Mouse (Mus musculus): ENCODE results near the gene Dnajc15. TPM values are rescaled to one million over a fixed set of nuclear protein-coding genes. Genes with fewer than 3 reads are reported as not detected.

Dnajc15 gene
- polyA plus RNA-seq, 1 experiment from 2014 or later: 77.7 TPM

DNA sequence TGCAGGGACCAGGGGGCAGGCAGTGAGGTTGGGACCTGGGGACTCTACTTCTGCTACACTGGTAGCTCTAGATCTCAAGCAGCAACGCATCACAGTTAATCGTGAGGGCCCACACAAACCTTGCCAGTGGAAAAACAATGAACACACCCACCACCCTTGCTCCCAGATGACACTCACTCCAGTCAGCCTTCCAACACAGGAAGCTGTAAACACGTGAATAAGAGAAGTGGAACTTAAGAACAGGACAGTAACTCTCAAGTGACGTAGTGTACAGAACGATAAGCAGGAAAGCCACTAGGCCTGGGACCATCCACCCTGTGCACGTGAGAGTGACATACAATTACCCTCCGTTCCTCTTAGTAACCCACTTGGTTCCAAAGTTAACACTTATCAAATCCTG, 25.1 kb downstream of the Dnajc15 start:
- H3K4me3 ChIP-seq: no peak overlapping the region
- no peak overlapping the region for H3K4me2 ChIP-seq (replicated peaks)
- H3K27me3 ChIP-seq: no peaks in the 10 kb centered on the region
- no peak for ATAC-seq (ENCODE audit: low FRiP score, low read depth)
- WGBS: 88% methylated on average over 7 of the region's 7 CpGs
- H3K9me3 ChIP-seq: no peaks in the 10 kb centered on the region
- H3K9ac ChIP-seq (replicated peaks): no peak overlapping the region
- no peaks in the 10 kb centered on the region for H3K4me1 ChIP-seq
- 0 out of 2 replicates have a peak, but pooled peaks cover 6% of the 10 kb centered on the region for H3K36me3 ChIP-seq
- H3K27ac ChIP-seq (replicated peaks): no peak overlapping the region

DNA sequence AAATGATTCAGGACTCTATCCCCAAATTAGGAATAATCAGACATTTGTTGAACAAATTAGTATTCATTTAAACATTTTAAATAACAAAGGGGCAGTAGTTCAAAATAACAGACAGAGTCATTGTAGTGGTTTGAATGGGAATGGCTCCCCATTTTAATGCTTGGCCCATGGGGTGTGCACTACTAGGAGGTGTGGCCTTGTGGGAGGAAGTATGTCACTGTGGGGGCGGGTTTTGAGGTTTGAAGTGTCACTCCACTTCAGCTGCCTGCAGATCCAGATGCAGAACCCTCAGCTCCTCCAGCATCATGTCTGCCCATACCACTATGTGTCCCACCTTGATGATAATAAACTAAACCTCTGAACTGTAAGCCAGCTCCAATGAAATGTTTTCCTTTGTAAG, 26.6 kb downstream of the Dnajc15 start:
- Histone ChIP-seq H3K36me3 (0 out of 2 replicates have a peak, but pooled peaks cover 6% of the 10 kb centered on the region), H3K9me3 (no peaks in the 10 kb centered on the region), H3K4me2 (replicated peaks) (no peak overlapping the region), H3K27ac (replicated peaks) (no peak overlapping the region), H3K9ac (replicated peaks) (no peak overlapping the region), H3K27me3 (no peaks in the 10 kb centered on the region), H3K4me1 (no peaks in the 10 kb centered on the region), H3K4me3 (no peak overlapping the region)
- ATAC-seq (ENCODE audit: low FRiP score, low read depth): no peak
- 92% methylated on average over 1 of the region's 1 CpGs for WGBS

DNA sequence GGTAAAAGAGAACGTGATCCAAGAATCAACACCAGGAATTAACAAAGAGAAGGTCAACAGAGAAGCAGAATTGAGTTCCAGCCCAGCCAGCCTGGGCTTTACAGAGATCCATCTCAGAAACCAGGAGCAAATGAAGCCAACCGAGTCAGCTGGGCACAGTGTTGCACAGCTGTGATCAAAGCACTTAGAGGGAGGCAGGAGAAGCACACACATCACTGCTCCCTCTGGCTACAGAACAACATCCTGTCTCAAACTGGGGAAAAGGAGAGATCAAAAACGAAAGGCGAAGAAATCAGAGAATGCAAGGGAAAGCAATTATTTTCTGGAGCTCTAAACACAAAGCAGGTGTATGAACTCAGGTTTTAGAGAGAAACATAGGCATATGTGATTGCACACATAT, 28.7 kb downstream of the Dnajc15 start:
- no peak overlapping the region for H3K4me2 ChIP-seq (replicated peaks)
- no peaks in the 10 kb centered on the region for H3K4me1 ChIP-seq
- 74% methylated on average over 4 of the region's 4 CpGs for WGBS
- no peak overlapping the region for H3K9ac ChIP-seq (replicated peaks)
- no peak for ATAC-seq (ENCODE audit: low FRiP score, low read depth)
- no peaks in the 10 kb centered on the region for H3K27me3 ChIP-seq
- no peaks in the 10 kb centered on the region for H3K9me3 ChIP-seq
- no peak overlapping the region for H3K4me3 ChIP-seq
- no peaks in the 10 kb centered on the region for H3K36me3 ChIP-seq
- H3K27ac ChIP-seq (replicated peaks): no peak overlapping the region

- Histone ChIP-seq H3K27me3 (no peaks in the 10 kb centered on the region), H3K36me3 (no peaks in the 10 kb centered on the region), H3K4me3 (no peak overlapping the region), H3K4me1 (no peaks in the 10 kb centered on the region), H3K4me2 (replicated peaks) (no peak overlapping the region), H3K27ac (replicated peaks) (no peak overlapping the region), H3K9me3 (no peaks in the 10 kb centered on the region), H3K9ac (replicated peaks) (no peak overlapping the region)
- no peak for ATAC-seq (ENCODE audit: low FRiP score, low read depth)
- WGBS: 84% methylated on average over 1 of the region's 1 CpGs
These were observed 29.4 kb downstream of the Dnajc15 start for GRCm38 (mm10) chr14:77845479-77845878.

DNA sequence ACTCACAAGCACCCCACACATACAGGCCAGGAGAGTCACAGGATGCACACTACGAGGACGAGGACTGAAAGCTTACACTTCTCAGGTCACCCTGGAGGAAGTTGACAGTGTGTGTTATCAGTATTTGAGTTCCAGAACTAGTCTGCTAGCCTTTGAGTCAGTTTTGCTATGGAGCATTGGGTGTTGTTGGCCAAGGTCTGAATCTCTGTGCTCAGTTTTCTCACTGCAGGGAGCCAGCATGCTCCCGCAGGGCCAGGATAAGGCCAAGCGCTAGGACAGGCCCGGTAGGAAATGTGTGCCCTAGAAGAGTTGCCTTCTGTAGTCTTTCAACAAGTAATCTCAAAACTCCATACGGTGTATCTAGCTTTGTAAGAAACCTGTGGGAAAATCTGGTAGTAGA, 34.4 kb downstream of the Dnajc15 start:
- no peaks in the 10 kb centered on the region for H3K9me3 ChIP-seq
- no peak overlapping the region for H3K9ac ChIP-seq (replicated peaks)
- no peaks in the 10 kb centered on the region for H3K4me1 ChIP-seq
- ATAC-seq (ENCODE audit: low FRiP score, low read depth): no peak
- no peak overlapping the region for H3K4me3 ChIP-seq
- 83% methylated on average over 6 of the region's 6 CpGs for WGBS
- no peaks in the 10 kb centered on the region for H3K27me3 ChIP-seq
- H3K27ac ChIP-seq (replicated peaks): no peak overlapping the region
- no peak overlapping the region for H3K4me2 ChIP-seq (replicated peaks)
- H3K36me3 ChIP-seq: no peaks in the 10 kb centered on the region

- WGBS: 94% methylated on average over 2 of the region's 2 CpGs
- Histone ChIP-seq H3K36me3 (no peaks in the 10 kb centered on the region), H3K4me3 (no peak overlapping the region), H3K4me2 (replicated peaks) (no peak overlapping the region), H3K9me3 (no peaks in the 10 kb centered on the region), H3K4me1 (no peaks in the 10 kb centered on the region), H3K27me3 (no peaks in the 10 kb centered on the region), H3K27ac (replicated peaks) (no peak overlapping the region), H3K9ac (replicated peaks) (no peak overlapping the region)
- ATAC-seq (ENCODE audit: low FRiP score, low read depth): no peak
These were observed 34.8 kb downstream of the Dnajc15 start for GRCm38 (mm10) chr14:77840078-77840477.

DNA sequence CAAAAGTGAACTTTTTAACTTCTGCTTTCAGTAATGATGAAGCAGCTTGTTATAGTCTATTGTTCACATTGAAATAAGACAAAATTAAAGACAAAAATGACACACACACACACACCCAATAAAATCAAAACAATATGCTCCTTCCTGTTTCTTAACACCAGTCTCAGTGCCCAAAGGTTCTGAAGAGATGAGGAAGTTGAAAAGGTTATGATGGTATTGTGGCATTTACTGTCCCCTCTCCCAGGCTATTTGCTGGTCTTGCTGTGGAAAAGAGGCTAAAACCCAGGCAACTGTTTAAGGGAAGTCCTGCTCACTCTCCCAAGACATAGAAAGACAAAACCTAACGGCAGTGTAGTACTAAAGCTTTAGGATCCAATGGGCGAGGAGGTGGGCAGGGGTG, 38.1 kb downstream of the Dnajc15 start:
- Histone ChIP-seq H3K4me3 (no peak overlapping the region), H3K4me1 (no peaks in the 10 kb centered on the region), H3K27me3 (no peaks in the 10 kb centered on the region), H3K9me3 (no peaks in the 10 kb centered on the region), H3K9ac (replicated peaks) (no peak overlapping the region), H3K36me3 (no peaks in the 10 kb centered on the region), H3K4me2 (replicated peaks) (no peak overlapping the region), H3K27ac (replicated peaks) (no peak overlapping the region)
- ATAC-seq (ENCODE audit: low FRiP score, low read depth): no peak
- 91% methylated on average over 2 of the region's 2 CpGs for WGBS

GRCm38 (mm10) chr14:77832359-77832758, 42.6 kb downstream of the Dnajc15 start:
- Histone ChIP-seq H3K4me3 (no peak overlapping the region), H3K36me3 (no peaks in the 10 kb centered on the region), H3K9ac (replicated peaks) (no peak overlapping the region), H3K27me3 (no peaks in the 10 kb centered on the region), H3K9me3 (no peaks in the 10 kb centered on the region), H3K4me2 (replicated peaks) (no peak overlapping the region), H3K27ac (replicated peaks) (no peak overlapping the region), H3K4me1 (no peaks in the 10 kb centered on the region)
- ATAC-seq (ENCODE audit: low FRiP score, low read depth): no peak

DNA sequence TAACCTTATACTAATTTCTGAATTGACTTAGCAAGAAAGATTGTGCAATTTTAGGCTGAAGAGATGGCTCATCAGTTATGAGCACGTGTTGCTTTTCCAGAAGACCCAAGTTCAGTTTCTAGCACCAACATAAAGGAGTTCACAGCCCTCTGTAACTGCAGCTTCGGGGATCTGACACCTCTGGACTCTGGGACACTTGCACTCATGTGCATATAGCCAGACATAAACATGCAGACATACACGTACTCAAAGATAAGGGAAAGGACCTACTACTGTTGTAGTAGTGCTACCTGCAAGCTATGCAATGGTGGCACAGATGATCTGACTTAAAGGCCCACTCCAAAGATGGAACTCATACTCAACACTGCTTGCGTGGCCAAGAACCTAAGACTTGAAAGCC, 43.0 kb downstream of the Dnajc15 start:
- H3K36me3 ChIP-seq: no peaks in the 10 kb centered on the region
- H3K27ac ChIP-seq (replicated peaks): no peak overlapping the region
- no peak overlapping the region for H3K9ac ChIP-seq (replicated peaks)
- H3K27me3 ChIP-seq: no peaks in the 10 kb centered on the region
- H3K4me3 ChIP-seq: no peak overlapping the region
- H3K4me2 ChIP-seq (replicated peaks): no peak overlapping the region
- no peaks in the 10 kb centered on the region for H3K4me1 ChIP-seq
- no peaks in the 10 kb centered on the region for H3K9me3 ChIP-seq
- ATAC-seq (ENCODE audit: low FRiP score, low read depth): no peak
- 89% methylated on average over 4 of the region's 4 CpGs for WGBS

DNA sequence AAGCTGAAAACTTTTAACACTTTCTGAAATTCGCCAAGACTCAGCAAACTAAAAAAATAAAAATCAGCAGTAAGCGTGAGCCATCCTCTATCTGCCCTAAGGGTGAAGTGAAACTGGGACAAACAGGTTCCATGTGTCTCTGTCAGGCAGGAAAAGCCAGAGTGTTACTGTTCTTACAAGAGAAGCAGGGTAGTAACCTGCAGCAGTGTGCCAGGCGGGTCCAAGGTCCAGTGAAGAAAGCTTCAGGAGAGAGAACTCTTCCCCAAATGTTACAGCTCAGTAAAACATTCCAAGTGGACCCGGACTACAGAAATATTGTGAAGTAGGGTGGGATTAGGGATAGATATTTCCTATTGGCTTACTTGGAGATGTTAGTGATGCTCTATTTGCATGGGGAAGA, 45.3 kb downstream of the Dnajc15 start:
- H3K27me3 ChIP-seq: no peaks in the 10 kb centered on the region
- no peak overlapping the region for H3K4me2 ChIP-seq (replicated peaks)
- H3K9ac ChIP-seq (replicated peaks): no peak overlapping the region
- H3K4me1 ChIP-seq: no peaks in the 10 kb centered on the region
- no peak for ATAC-seq (ENCODE audit: low FRiP score, low read depth)
- no peaks in the 10 kb centered on the region for H3K9me3 ChIP-seq
- no peaks in the 10 kb centered on the region for H3K36me3 ChIP-seq
- H3K4me3 ChIP-seq: no peak overlapping the region
- 87% methylated on average over 4 of the region's 4 CpGs for WGBS
- no peak overlapping the region for H3K27ac ChIP-seq (replicated peaks)

DNA sequence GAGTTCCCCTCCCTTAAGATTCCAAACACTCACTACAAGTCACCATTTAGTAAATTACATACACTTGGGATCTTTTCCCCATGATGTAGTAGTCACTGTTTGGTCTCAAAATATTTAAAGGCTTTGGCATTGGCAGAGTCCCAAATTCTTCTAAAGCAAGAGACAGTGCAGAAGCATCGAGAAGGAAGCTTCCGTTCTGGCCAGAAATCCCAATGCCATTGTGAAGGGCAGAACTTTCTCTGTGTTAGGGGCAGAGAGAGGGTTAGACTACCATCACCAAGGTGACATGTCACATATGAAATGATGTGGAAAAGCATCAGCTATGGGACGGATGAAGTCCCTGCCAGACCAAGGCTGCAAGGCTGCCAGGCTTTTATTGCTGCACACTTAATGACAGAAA, 49.0 kb downstream of the Dnajc15 start:
- 79% methylated on average over 3 of the region's 3 CpGs for WGBS
- no peak overlapping the region for H3K4me2 ChIP-seq (replicated peaks)
- no peaks in the 10 kb centered on the region for H3K4me1 ChIP-seq
- no peak overlapping the region for H3K9ac ChIP-seq (replicated peaks)
- no peak overlapping the region for H3K4me3 ChIP-seq
- H3K36me3 ChIP-seq: peaks cover 7% of the 10 kb centered on the region; the same call in 1 of the 2 replicates
- H3K9me3 ChIP-seq: no peaks in the 10 kb centered on the region
- H3K27ac ChIP-seq (replicated peaks): no peak overlapping the region
- H3K27me3 ChIP-seq: no peaks in the 10 kb centered on the region
- no peak for ATAC-seq (ENCODE audit: low FRiP score, low read depth)

GRCm38 (mm10) chr14:77825121-77825520, 49.8 kb downstream of the Dnajc15 start:
- no peaks in the 10 kb centered on the region for H3K27me3 ChIP-seq
- no peak overlapping the region for H3K4me2 ChIP-seq (replicated peaks)
- no peaks in the 10 kb centered on the region for H3K9me3 ChIP-seq
- no peak overlapping the region for H3K27ac ChIP-seq (replicated peaks)
- H3K36me3 ChIP-seq: peaks cover 7% of the 10 kb centered on the region; the same call in 1 of the 2 replicates
- ATAC-seq (ENCODE audit: low FRiP score, low read depth): no peak
- no peak overlapping the region for H3K9ac ChIP-seq (replicated peaks)
- 94% methylated on average over 6 of the region's 6 CpGs for WGBS
- no peak overlapping the region for H3K4me3 ChIP-seq
- H3K4me1 ChIP-seq: no peaks in the 10 kb centered on the region

DNA sequence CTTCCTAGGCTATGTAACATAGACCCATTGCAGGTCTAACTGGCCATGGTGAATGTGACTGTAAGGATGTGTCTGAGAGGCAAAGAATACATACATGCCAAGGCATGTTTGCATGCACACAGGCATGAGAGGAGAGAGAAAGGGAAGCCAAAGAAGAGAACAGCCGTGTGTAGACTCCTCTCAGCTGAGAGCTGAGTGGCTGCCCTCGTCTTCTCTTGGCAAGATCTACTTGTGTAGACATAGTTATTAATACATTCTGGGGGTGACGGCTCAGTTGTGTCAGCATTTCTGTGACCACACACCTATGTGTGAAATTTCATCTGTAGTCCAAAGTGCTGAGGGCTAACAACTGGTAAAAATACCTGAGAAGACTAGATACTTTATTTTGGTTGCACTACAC, 55.1 kb downstream of the Dnajc15 start:
- no peak for ATAC-seq (ENCODE audit: low FRiP score, low read depth)
- peaks cover 7% of the 10 kb centered on the region; the same call in 1 of the 2 replicates for H3K36me3 ChIP-seq
- H3K4me2 ChIP-seq (replicated peaks): no peak overlapping the region
- no peak overlapping the region for H3K4me3 ChIP-seq
- H3K4me1 ChIP-seq: no peaks in the 10 kb centered on the region
- H3K27ac ChIP-seq (replicated peaks): no peak overlapping the region
- WGBS: 89% methylated on average over 3 of the region's 3 CpGs
- H3K9me3 ChIP-seq: no peaks in the 10 kb centered on the region
- H3K9ac ChIP-seq (replicated peaks): no peak overlapping the region
- H3K27me3 ChIP-seq: no peaks in the 10 kb centered on the region

Data from midbrain, embryonic 12.5 days (tissue).